Mouse (Mus musculus): ENCODE measurements around the gene Arhgap10. TPM values are rescaled to one million over a fixed set of nuclear protein-coding genes. Genes with fewer than 3 reads are reported as not detected.
"Not testable (repeated sequence)": the region's sequence is repeated elsewhere in the genome, so short reads cannot be mapped to it uniquely, and the experiment has no call there.

The Arhgap10 gene
- polyA plus RNA-seq, 1 experiment from 2014 or later: 26.1 TPM

- DNase-seq (ENCODE audit: low spot score): peak; percentile 18
- H3K27ac ChIP-seq (replicated peaks): peak overlapping the region; percentile 68
- 43% methylated on average over 9 of the region's 9 CpGs for WGBS
Measured at GRCm38 (mm10) chr8:77341329-77341728, 176.4 kb downstream of the Arhgap10 start.

GRCm38 (mm10) chr8:77340046-77340747, 177.6 kb downstream of the Arhgap10 start:
- H3K9me3 ChIP-seq: no peaks in the 10 kb centered on the region
- peaks cover 10% of the 10 kb centered on the region for H3K36me3 ChIP-seq (replicated peaks)
- no peak for DNase-seq (ENCODE audit: low spot score)
- 85% methylated on average over 6 of the region's 6 CpGs for WGBS
- H3K27ac ChIP-seq (replicated peaks): peak overlapping the region; percentile 68; the same call in 1 of the 2 replicates
- H3K27me3 ChIP-seq (replicated peaks; ENCODE audit: low read depth, poor library complexity, severe bottlenecking): no peaks in the 10 kb centered on the region
- H3K4me3 ChIP-seq: no peak overlapping the region
- peaks cover 27% of the 10 kb centered on the region for H3K4me1 ChIP-seq

More at GRCm38 (mm10) chr8:77341329-77341728, 176.4 kb downstream of the Arhgap10 start:
- no peaks in the 10 kb centered on the region for H3K9me3 ChIP-seq
- H3K4me1 ChIP-seq: peaks cover 27% of the 10 kb centered on the region
- no peaks in the 10 kb centered on the region for H3K27me3 ChIP-seq (replicated peaks; ENCODE audit: low read depth, poor library complexity, severe bottlenecking)
- no peak overlapping the region for H3K4me3 ChIP-seq
- H3K36me3 ChIP-seq (replicated peaks): peaks cover 13% of the 10 kb centered on the region

DNA sequence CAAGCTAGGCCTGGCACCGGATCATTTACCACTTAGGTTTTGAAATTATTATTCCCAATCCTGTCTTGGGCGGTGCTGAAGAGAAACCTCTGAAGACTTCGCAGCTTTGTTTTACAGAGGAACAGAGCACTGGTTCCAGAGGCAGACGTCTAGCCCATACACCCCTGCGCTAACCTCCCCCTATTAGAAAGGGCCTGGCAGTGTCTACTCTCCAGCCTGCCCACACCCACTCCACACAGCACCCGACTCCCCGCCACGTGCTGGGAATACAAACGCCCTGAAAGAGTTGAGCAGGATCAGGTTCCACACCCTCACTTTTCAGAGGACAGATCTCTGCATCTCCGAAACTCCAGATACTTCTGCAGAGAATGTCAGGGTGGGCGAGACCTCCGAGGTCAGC, 180.5 kb downstream of the Arhgap10 start:
- H3K9me3 ChIP-seq: no peaks in the 10 kb centered on the region
- no peak for DNase-seq (ENCODE audit: low spot score)
- peak overlapping the region; percentile 19; the same call in 1 of the 2 replicates for H3K27ac ChIP-seq (replicated peaks)
- no peaks in the 10 kb centered on the region for H3K27me3 ChIP-seq (replicated peaks; ENCODE audit: low read depth, poor library complexity, severe bottlenecking)
- 73% methylated on average over 12 of the region's 12 CpGs for WGBS
- peaks cover 27% of the 10 kb centered on the region for H3K4me1 ChIP-seq
- no peak overlapping the region for H3K4me3 ChIP-seq
- 0 out of 2 replicates have a peak, but pooled peaks cover 4% of the 10 kb centered on the region for H3K36me3 ChIP-seq (replicated peaks)

GRCm38 (mm10) chr8:77331180-77331579, 186.6 kb downstream of the Arhgap10 start:
- H3K4me3 ChIP-seq: no peak overlapping the region
- H3K36me3 ChIP-seq (replicated peaks): 0 out of 2 replicates have a peak, but pooled peaks cover 5% of the 10 kb centered on the region
- H3K27me3 ChIP-seq (replicated peaks; ENCODE audit: low read depth, poor library complexity, severe bottlenecking): no peaks in the 10 kb centered on the region
- DNase-seq (ENCODE audit: low spot score): no peak
- no peak overlapping the region for H3K27ac ChIP-seq (replicated peaks)
- no peaks in the 10 kb centered on the region for H3K9me3 ChIP-seq
- peaks cover 16% of the 10 kb centered on the region for H3K4me1 ChIP-seq
- WGBS: 89% methylated on average over 12 of the region's 12 CpGs

DNA sequence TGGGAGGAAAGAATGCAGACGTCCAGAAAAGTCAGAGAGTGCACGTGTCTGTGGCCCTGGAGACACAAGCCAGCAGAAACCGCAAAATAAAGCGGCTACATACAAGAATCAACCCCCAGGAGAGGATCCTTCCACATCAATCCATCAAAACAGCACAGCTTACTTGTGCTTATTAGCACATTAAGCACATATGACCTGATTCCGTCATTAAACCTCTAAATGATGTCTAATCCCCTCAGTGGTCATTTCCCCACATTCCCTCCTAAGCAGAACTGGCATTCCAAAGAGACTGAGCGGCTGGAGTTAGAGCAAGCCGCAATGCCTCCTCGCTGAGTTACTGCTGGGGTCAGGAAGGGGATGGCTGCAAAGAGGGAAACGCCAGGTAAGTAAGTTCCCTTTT, 187.4 kb downstream of the Arhgap10 start:
- peaks cover 16% of the 10 kb centered on the region for H3K4me1 ChIP-seq
- no peak overlapping the region; the same call in 1 of the 2 replicates for H3K27ac ChIP-seq (replicated peaks)
- H3K9me3 ChIP-seq: no peaks in the 10 kb centered on the region
- 0 out of 2 replicates have a peak, but pooled peaks cover 5% of the 10 kb centered on the region for H3K36me3 ChIP-seq (replicated peaks)
- 71% methylated on average over 9 of the region's 9 CpGs for WGBS
- no peaks in the 10 kb centered on the region for H3K27me3 ChIP-seq (replicated peaks; ENCODE audit: low read depth, poor library complexity, severe bottlenecking)
- no peak for DNase-seq (ENCODE audit: low spot score)
- no peak overlapping the region for H3K4me3 ChIP-seq

GRCm38 (mm10) chr8:77329783-77330182, 188.0 kb downstream of the Arhgap10 start:
- Histone ChIP-seq H3K4me1 (peaks cover 16% of the 10 kb centered on the region), H3K9me3 (no peaks in the 10 kb centered on the region), H3K27ac (replicated peaks) (no peak overlapping the region; the same call in 1 of the 2 replicates), H3K27me3 (replicated peaks; ENCODE audit: low read depth, poor library complexity, severe bottlenecking) (no peaks in the 10 kb centered on the region), H3K36me3 (replicated peaks) (0 out of 2 replicates have a peak, but pooled peaks cover 5% of the 10 kb centered on the region), H3K4me3 (no peak overlapping the region)
- no peak for DNase-seq (ENCODE audit: low spot score)
- 81% methylated on average over 4 of the region's 4 CpGs for WGBS

GRCm38 (mm10) chr8:77328473-77328872, 189.3 kb downstream of the Arhgap10 start:
- peak; percentile 3 for DNase-seq (ENCODE audit: low spot score)
- 92% methylated on average over 8 of the region's 8 CpGs for WGBS
- no peaks in the 10 kb centered on the region for H3K27me3 ChIP-seq (replicated peaks; ENCODE audit: low read depth, poor library complexity, severe bottlenecking)

DNA sequence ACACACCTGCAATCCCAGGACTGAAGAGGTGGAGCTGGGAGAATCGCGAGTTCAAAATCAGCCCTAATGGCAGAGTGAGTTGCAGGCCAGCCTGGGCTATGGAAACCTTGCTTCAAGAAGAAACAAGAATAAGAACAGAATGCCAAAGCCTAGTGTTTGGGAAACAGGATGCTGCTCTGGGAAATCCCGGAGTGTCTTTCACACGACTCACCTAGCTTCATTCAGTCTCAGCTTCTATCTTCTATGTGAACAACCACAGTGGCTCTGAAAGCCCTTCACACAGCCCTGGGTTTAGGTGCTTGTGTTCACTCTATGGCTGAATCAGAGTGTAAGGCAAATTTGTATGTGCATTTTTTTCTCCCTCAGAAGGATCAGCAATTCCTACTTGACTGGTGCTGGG, 190.4 kb downstream of the Arhgap10 start:
- DNase-seq (ENCODE audit: low spot score): peak; percentile 6
- Histone ChIP-seq H3K27ac (replicated peaks) (no peak overlapping the region), H3K36me3 (replicated peaks) (0 out of 2 replicates have a peak, but pooled peaks cover 2% of the 10 kb centered on the region), H3K4me3 (no peak overlapping the region), H3K9me3 (no peaks in the 10 kb centered on the region), H3K27me3 (replicated peaks; ENCODE audit: low read depth, poor library complexity, severe bottlenecking) (no peaks in the 10 kb centered on the region), H3K4me1 (peaks cover 16% of the 10 kb centered on the region)
- 95% methylated on average over 4 of the region's 4 CpGs for WGBS

More at GRCm38 (mm10) chr8:77328473-77328872, 189.3 kb downstream of the Arhgap10 start:
- Histone ChIP-seq H3K4me3 (no peak overlapping the region), H3K4me1 (peaks cover 16% of the 10 kb centered on the region), H3K36me3 (replicated peaks) (0 out of 2 replicates have a peak, but pooled peaks cover 5% of the 10 kb centered on the region), H3K27ac (replicated peaks) (no peak overlapping the region), H3K9me3 (no peaks in the 10 kb centered on the region)

DNA sequence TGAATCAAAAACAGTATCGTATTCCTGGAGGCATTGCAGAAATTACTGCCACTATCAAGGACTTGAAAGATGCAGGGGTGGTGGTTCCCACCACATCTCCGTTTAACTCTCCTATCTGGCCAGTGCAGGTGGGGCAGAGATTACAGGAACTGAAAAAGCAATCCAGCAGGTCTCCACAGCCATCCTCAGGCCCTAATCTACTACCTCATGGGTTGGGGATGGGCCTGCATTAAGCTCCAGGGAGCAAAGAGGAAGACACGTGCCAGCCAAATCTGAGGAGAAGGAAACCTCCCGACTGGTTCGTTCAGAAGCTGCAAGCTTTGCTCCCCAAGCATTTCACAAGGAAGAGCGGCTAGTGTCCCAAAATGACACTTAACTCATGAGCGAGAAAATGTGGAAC, 195.0 kb downstream of the Arhgap10 start:
- WGBS: 88% methylated on average over 7 of the region's 7 CpGs
- H3K4me3 ChIP-seq; H3K27me3 ChIP-seq (replicated peaks; ENCODE audit: low read depth, poor library complexity, severe bottlenecking); H3K27ac ChIP-seq (replicated peaks); H3K4me1 ChIP-seq; H3K9me3 ChIP-seq: not testable (repeated sequence)
- DNase-seq (ENCODE audit: low spot score): peak; percentile 1
- H3K36me3 ChIP-seq (replicated peaks): 0 out of 2 replicates have a peak, but pooled peaks cover 11% of the 10 kb centered on the region

DNA sequence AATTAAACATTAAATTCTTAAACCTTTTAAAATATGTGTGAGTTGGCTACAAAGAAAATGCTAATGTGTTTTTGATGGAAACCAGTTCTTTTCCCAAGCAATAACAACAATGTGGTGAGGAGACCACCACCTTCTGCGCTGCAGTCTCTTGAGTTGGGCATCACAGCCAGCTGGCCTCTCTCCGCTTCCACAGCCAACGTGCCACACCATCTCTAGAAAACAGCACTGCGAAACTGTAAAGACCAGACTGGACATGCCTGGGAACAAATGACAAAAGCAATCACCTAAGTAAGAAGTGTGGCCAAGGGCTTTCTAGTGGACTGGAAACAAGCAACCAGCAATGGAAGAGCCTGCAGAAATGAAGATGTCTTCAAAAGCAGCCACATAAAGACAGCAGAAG, 195.9 kb downstream of the Arhgap10 start:
- Histone ChIP-seq H3K9me3 (no peaks in the 10 kb centered on the region), H3K36me3 (replicated peaks) (0 out of 2 replicates have a peak, but pooled peaks cover 11% of the 10 kb centered on the region), H3K4me3 (no peak overlapping the region), H3K4me1 (no peaks in the 10 kb centered on the region), H3K27ac (replicated peaks) (no peak overlapping the region), H3K27me3 (replicated peaks; ENCODE audit: low read depth, poor library complexity, severe bottlenecking) (no peaks in the 10 kb centered on the region)
- peak; percentile 5 for DNase-seq (ENCODE audit: low spot score)
- 92% methylated on average over 4 of the region's 4 CpGs for WGBS

DNA sequence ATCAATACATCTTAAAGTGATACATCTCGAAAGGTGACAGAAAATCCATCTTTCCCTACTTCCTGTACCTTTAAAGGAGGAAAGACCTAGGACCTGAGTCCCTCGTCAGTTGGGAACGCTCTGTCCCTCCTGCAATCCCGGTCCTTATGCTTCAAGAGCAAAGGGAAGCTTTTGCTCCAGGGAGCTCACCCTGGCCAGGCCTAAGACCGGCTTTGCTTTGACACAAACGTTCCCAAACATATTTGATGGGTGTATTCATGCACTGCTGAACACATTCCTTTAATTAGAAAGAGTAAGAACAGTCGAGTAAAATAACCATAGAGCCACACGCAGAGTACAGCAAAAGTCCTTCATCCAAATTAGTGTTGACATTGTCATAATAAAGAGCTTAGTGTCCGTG, 199.2 kb downstream of the Arhgap10 start:
- no peaks in the 10 kb centered on the region for H3K27me3 ChIP-seq (replicated peaks; ENCODE audit: low read depth, poor library complexity, severe bottlenecking)
- H3K9me3 ChIP-seq: no peaks in the 10 kb centered on the region
- 77% methylated on average over 9 of the region's 9 CpGs for WGBS
- H3K27ac ChIP-seq (replicated peaks): no peak overlapping the region
- H3K4me3 ChIP-seq: no peak overlapping the region
- DNase-seq (ENCODE audit: low spot score): no peak
- no peaks in the 10 kb centered on the region for H3K4me1 ChIP-seq
- H3K36me3 ChIP-seq (replicated peaks): 0 out of 2 replicates have a peak, but pooled peaks cover 11% of the 10 kb centered on the region

DNA sequence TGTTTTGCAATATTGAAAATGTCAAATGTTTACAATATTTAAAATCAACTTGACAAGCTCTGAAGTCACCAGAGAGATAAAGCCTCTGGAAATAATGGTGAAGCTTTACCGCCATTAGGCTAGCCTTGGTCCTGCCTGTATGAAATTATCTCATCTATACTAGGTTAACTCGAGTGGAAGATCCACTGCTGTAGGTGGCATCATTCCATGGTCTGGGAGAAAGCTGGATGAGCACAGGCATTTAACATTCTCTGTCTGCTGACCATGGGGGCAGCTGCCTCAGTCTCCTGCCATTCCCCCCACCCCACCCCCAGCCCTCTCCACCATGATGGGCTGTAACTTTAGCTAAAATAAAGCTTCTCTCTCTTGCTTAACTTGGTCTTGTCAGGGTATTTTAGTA, 200.0 kb downstream of the Arhgap10 start:
- H3K27me3 ChIP-seq (replicated peaks; ENCODE audit: low read depth, poor library complexity, severe bottlenecking): no peaks in the 10 kb centered on the region

DNA sequence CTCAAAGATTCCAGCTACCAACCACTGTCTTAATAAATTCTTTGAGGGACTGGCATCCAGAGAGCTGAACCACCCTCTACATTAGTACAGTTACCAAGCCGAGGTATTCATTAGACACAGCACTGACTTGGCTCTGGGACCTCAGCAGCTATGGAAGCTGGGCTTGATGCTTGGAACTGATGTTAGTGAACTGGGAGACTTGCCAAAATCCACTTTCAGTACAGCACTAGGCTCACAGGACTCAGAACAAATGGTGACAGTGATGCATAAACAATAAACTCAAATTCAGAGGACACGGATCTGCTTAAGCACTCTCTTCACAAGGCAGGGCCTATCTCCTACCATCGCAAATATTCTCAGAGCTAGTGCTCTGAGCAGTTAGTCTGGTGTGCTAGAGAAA, 204.8 kb downstream of the Arhgap10 start:
- DNase-seq (ENCODE audit: low spot score): no peak
- Histone ChIP-seq H3K36me3 (replicated peaks) (peaks cover 3% of the 10 kb centered on the region; the same call in 1 of the 2 replicates), H3K4me1 (no peaks in the 10 kb centered on the region), H3K27ac (replicated peaks) (no peak overlapping the region), H3K27me3 (replicated peaks; ENCODE audit: low read depth, poor library complexity, severe bottlenecking) (no peaks in the 10 kb centered on the region), H3K9me3 (no peaks in the 10 kb centered on the region), H3K4me3 (no peak overlapping the region)
- 95% methylated on average over 3 of the region's 3 CpGs for whole genome bisulfite sequencing

More for the DNA sequence above, 200.0 kb downstream of the Arhgap10 start:
- no peak overlapping the region for H3K4me3 ChIP-seq
- WGBS: 87% methylated on average over 2 of the region's 2 CpGs
- H3K9me3 ChIP-seq: no peaks in the 10 kb centered on the region
- no peaks in the 10 kb centered on the region for H3K4me1 ChIP-seq
- H3K27ac ChIP-seq (replicated peaks): no peak overlapping the region
- 0 out of 2 replicates have a peak, but pooled peaks cover 11% of the 10 kb centered on the region for H3K36me3 ChIP-seq (replicated peaks)
- DNase-seq (ENCODE audit: low spot score): no peak
